Mouse (Mus musculus) kidney, embryonic 15.5 days (tissue): ENCODE results near the gene Cryab. TPM values are rescaled to one million over a fixed set of nuclear protein-coding genes. Genes with fewer than 3 reads are reported as not detected.
A peak's percentile ranks its signal among the peaks of the same experiment; 100 is the strongest.

Source experiments
- ATAC-seq: fragments of 200-750 bp; cut with Nextera tagmentation; replicated peaks from 2 replicates; pipeline ENCODE4 v1.8.0; 2017; ENCODE audit warnings: moderate TSS enrichment; ENCODE audit not compliant: low FRiP score
- H3K27ac ChIP-seq: fragments of 300-500 bp; sonication (generic); 2 replicates; pipeline ENCODE4 v1.5.1; 2015; ENCODE audit warnings: mild to moderate bottlenecking, inconsistent platforms
- H3K27me3 ChIP-seq: fragments of 300-500 bp; sonication (generic); 2 replicates; pipeline ENCODE4 v1.6.1; 2015; ENCODE audit warnings: inconsistent platforms
- H3K36me3 ChIP-seq: fragments of 300-500 bp; sonication (generic); 2 replicates; pipeline ENCODE4 v1.6.1; 2015; ENCODE audit warnings: inconsistent platforms
- H3K4me1 ChIP-seq: fragments of 300-500 bp; sonication (generic); 2 replicates; pipeline ENCODE4 v1.6.1; 2015; ENCODE audit warnings: inconsistent platforms
- H3K4me2 ChIP-seq: fragments of 300-500 bp; sonication (generic); 2 replicates; pipeline ENCODE4 v1.6.1; 2015; ENCODE audit warnings: moderate library complexity, mild to moderate bottlenecking, inconsistent platforms
- H3K4me3 ChIP-seq: fragments of 300-500 bp; sonication (generic); replicated peaks from 2 replicates; pipeline ENCODE4 v1.5.1; 2015; ENCODE audit warnings: mild to moderate bottlenecking, inconsistent platforms
- H3K9ac ChIP-seq: fragments of 300-500 bp; sonication (generic); 2 replicates; pipeline ENCODE4 v1.6.1; 2015; ENCODE audit warnings: mild to moderate bottlenecking, inconsistent platforms
- H3K9me3 ChIP-seq: fragments of 300-500 bp; sonication (generic); replicated peaks from 2 replicates; pipeline ENCODE4 v1.6.1; 2016; ENCODE audit warnings: inconsistent platforms
- WGBS: fragments of 180-500 bp; shearing (Covaris S2); methylation state at CpG from one replicate; pipeline ENCODE4 v1.1.7; 2015; ENCODE audit warnings: mixed read lengths; 5-methylcytosine and 5-hydroxymethylcytosine counted together
- polyA plus RNA-seq: library from polyadenylated mRNA; unstranded; fragments of >200 nt; fragmentation: Nextera tagmentation; extraction: Ambion mirVana; gene quantifications from 2 replicates; pipeline ENCODE4 v1.2.1, GENCODE M21; 2015

The Cryab gene
- polyA plus RNA-seq, 1 experiment from 2014 or later: 53.1 TPM

DNA sequence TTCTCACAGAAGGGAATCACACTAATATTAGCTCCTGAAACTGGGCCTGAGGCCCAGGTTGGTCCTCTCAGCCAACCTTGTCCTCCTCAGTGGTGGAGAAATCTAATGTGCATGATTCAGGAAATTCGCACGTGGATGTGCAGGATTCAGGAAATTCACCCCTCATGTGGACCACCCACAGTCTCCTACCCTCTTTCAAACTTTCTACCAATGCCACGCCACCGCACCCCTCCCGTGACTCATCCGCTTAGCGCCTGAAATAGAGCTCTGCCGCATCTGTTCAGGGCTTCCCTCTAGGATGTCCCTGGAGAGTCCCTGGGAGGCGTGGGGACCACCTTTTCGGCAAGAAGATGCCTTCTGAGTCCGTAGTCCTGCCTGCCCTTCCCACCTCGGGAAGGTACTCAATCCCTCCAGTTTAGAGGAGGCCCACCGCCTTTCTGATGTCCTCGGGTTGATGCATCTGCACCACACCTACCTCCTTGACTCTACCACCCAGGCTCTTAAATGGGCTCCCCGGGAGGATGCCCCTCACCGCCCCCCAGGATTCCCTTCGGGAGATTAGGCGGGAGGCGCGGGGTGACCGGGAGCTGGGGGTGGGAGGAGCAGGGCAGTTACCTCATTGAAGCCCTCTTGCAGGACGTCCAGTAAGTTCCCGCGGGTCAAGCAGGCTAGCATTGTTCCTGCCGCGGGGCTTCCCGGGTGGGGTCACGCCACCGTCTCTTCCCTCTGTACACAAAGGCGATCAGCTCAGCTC lies 23.8 kb upstream of the Cryab start:
- H3K4me2 ChIP-seq: peak overlapping the region; percentile 91
- H3K9ac ChIP-seq: peak overlapping the region; percentile 57
- peak overlapping the region; percentile 68 for H3K4me3 ChIP-seq
- WGBS: 3% methylated on average over 30 of the region's 30 CpGs
- H3K27me3 ChIP-seq: no peaks in the 10 kb centered on the region
- peaks cover 30% of the 10 kb centered on the region for H3K4me1 ChIP-seq
- H3K27ac ChIP-seq: peak overlapping the region; percentile 9; the same call in 1 of the 2 replicates
- H3K36me3 ChIP-seq: no peaks in the 10 kb centered on the region
- ATAC-seq: no peak; the same call in 1 of the 2 replicates
- no peaks in the 10 kb centered on the region for H3K9me3 ChIP-seq

GRCm38 (mm10) chr9:50727925-50728651 lies 23.0 kb upstream of the Cryab start:
- H3K9me3 ChIP-seq: no peaks in the 10 kb centered on the region
- H3K4me2 ChIP-seq: peak overlapping the region; percentile 91
- no peaks in the 10 kb centered on the region for H3K27me3 ChIP-seq
- peaks cover 30% of the 10 kb centered on the region for H3K4me1 ChIP-seq
- peak; percentile 94 for ATAC-seq
- H3K9ac ChIP-seq: peak overlapping the region; percentile 57
- WGBS: under 1% methylated on average over 45 of the region's 45 CpGs
- peak overlapping the region; percentile 68 for H3K4me3 ChIP-seq
- no peaks in the 10 kb centered on the region for H3K36me3 ChIP-seq
- peak overlapping the region; percentile 9; the same call in 1 of the 2 replicates for H3K27ac ChIP-seq

- no peak overlapping the region for H3K9ac ChIP-seq
- peaks cover 26% of the 10 kb centered on the region for H3K4me1 ChIP-seq
- H3K4me2 ChIP-seq: no peak overlapping the region
- H3K36me3 ChIP-seq: no peaks in the 10 kb centered on the region
- no peak overlapping the region for H3K4me3 ChIP-seq
- no peaks in the 10 kb centered on the region for H3K9me3 ChIP-seq
- no peaks in the 10 kb centered on the region for H3K27me3 ChIP-seq
- H3K27ac ChIP-seq: no peak overlapping the region
- no peak for ATAC-seq
- 32% methylated on average over 4 of the region's 4 CpGs for WGBS
These were observed 21.5 kb upstream of the Cryab start for GRCm38 (mm10) chr9:50729600-50729999.

- Histone ChIP-seq H3K27me3 (no peaks in the 10 kb centered on the region), H3K4me2 (no peak overlapping the region), H3K4me3 (no peak overlapping the region), H3K36me3 (no peaks in the 10 kb centered on the region), H3K4me1 (peaks cover 8% of the 10 kb centered on the region), H3K9me3 (no peaks in the 10 kb centered on the region), H3K27ac (no peak overlapping the region), H3K9ac (no peak overlapping the region)
- no peak for ATAC-seq
- WGBS: 17% methylated on average over 4 of the region's 4 CpGs
These were observed 18.6 kb upstream of the Cryab start for GRCm38 (mm10) chr9:50732560-50732959.

DNA sequence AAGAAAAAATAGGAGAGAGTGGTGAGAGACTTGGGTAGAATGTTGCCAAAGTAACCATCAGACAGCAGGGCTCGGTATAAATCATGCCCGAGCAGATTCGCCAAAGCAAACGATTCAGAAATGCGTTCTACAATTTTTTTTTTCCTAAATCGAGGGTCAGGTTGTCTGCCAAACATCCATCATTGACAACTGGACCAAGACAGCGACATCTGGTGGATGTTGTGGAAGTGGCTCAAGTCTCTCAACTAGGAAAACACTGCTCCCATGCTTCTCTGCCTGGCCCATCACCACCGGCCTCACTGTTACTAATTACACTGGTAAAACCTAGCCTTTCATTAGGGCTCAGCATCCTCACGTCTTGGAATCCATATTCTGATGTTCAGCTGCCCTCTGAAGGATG lies 16.1 kb upstream of the Cryab start:
- Histone ChIP-seq H3K27me3 (peaks cover 3% of the 10 kb centered on the region; the same call in 1 of the 2 replicates), H3K36me3 (no peaks in the 10 kb centered on the region), H3K9me3 (no peaks in the 10 kb centered on the region), H3K4me3 (no peak overlapping the region), H3K27ac (no peak overlapping the region), H3K4me1 (peaks cover 13% of the 10 kb centered on the region), H3K9ac (no peak overlapping the region), H3K4me2 (0 out of 2 replicates have a peak overlapping the region, but pooled peaks have one; percentile 17)
- no peak for ATAC-seq
- 1% methylated on average over 9 of the region's 9 CpGs for WGBS

DNA sequence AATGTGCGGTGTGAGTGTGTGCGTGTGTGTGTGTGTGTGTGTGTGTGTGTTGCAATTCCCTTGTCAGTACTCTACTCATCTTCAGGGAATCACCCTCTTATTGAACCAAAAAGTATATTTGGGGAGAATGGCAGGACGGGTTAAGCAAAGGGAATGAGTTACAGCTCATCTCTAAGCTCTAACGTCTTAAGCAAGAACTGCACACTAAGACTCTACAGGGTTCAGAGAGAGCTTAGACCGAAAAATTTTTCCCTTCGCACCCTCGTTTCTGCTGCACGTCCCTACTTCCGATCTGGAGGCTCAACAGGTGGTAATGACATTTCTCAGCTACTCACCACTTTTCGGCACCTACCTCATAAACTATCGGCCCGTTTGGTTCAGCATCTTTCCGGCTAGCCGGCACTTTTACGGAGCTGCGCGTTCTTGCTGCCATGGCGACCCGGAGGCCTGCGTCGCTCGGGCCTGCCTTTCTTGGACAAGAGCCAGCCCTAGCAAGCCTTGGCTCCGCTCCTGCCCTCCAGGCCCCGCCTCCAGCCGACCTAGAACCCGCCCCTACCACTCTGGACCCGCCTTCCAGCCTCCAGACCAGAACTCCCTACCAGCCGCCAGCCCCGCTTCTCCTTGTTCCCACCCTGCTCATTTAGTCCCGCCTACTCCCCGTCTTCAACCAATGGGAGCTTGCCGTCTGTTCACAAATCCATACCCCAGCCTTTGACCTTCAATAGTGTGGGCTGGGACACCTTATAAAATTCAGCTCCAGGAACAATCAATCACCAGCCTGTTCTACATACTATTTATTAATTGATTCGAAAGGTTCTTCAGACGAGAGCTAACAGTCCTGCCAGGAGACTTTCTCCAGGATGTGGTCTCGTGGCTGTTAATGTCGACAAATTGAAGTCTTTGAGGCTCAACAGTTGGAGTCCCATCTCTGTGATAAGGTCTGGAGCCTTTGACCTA lies 11.9 kb upstream of the Cryab start, which contains the start of gene Dixdc1:
TSS of gene Dixdc1 (minus strand) at position 604 of the 957 bp plus-strand sequence.
- H3K27ac ChIP-seq: peak within 1 kb of the TSS; percentile 1; the same call in 1 of the 2 replicates
- peaks cover 13% of the 10 kb centered on the region for H3K4me1 ChIP-seq

GRCm38 (mm10) chr9:50740867-50741784 lies 10.0 kb upstream of the Cryab start:
- Histone ChIP-seq H3K4me3 (no peak overlapping the region), H3K9ac (no peak overlapping the region), H3K27ac (no peak overlapping the region), H3K27me3 (peaks cover 3% of the 10 kb centered on the region; the same call in 1 of the 2 replicates), H3K36me3 (no peaks in the 10 kb centered on the region), H3K4me2 (no peak overlapping the region), H3K9me3 (no peaks in the 10 kb centered on the region), H3K4me1 (peaks cover 13% of the 10 kb centered on the region)
- WGBS: 82% methylated on average over 14 of the region's 14 CpGs
- ATAC-seq: no peak

More for the DNA sequence above, 11.9 kb upstream of the Cryab start, which contains the start of gene Dixdc1:
- Histone ChIP-seq H3K4me3 (peak within 1 kb of the TSS; percentile 41), H3K4me2 (peak within 1 kb of the TSS; percentile 66), H3K9ac (peak within 1 kb of the TSS; percentile 23; the same call in 1 of the 2 replicates), H3K27me3 (peaks cover 3% of the 10 kb centered on the region; the same call in 1 of the 2 replicates), H3K36me3 (no peaks in the 10 kb centered on the region), H3K9me3 (no peaks in the 10 kb centered on the region)
- 13% methylated on average over 36 of the region's 36 CpGs for WGBS
- peak; percentile 99 for ATAC-seq

- ATAC-seq: no peak
- Histone ChIP-seq H3K27ac (no peak overlapping the region), H3K27me3 (peaks cover 3% of the 10 kb centered on the region; the same call in 1 of the 2 replicates), H3K4me3 (no peak overlapping the region), H3K9me3 (no peaks in the 10 kb centered on the region), H3K36me3 (no peaks in the 10 kb centered on the region), H3K4me2 (no peak overlapping the region), H3K9ac (no peak overlapping the region), H3K4me1 (peaks cover 17% of the 10 kb centered on the region)
- 83% methylated on average over 3 of the region's 3 CpGs for WGBS
These were observed 8.9 kb upstream of the Cryab start for GRCm38 (mm10) chr9:50742261-50742660.

GRCm38 (mm10) chr9:50742744-50743143 lies 8.4 kb upstream of the Cryab start:
- Histone ChIP-seq H3K9me3 (no peaks in the 10 kb centered on the region), H3K9ac (no peak overlapping the region), H3K27me3 (peaks cover 2% of the 10 kb centered on the region; the same call in 1 of the 2 replicates), H3K36me3 (no peaks in the 10 kb centered on the region), H3K4me1 (peaks cover 17% of the 10 kb centered on the region), H3K27ac (no peak overlapping the region), H3K4me2 (no peak overlapping the region), H3K4me3 (no peak overlapping the region)
- 77% methylated on average over 2 of the region's 2 CpGs for WGBS
- no peak for ATAC-seq

DNA sequence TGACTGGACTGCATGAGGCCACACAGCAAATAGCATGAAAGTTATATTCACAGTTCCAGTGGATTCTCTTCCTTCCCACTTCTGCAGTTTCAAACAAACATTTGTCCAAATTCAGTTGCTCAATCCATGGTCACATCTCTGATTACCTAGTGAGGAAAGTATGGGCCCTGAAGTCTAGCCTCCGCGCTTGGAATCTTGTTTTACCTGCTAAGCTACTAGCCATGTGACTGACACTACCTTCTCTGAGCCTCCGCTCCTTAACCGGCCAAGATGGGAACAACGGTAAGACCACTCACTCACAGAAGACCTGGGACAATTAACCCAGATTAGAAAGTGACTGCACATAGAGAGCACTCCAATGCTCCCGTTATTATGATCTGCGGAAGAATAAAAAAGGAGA lies 5.3 kb upstream of the Cryab start:
- H3K36me3 ChIP-seq: no peaks in the 10 kb centered on the region
- peak; percentile 62; the same call in 1 of the 2 replicates for ATAC-seq
- H3K9me3 ChIP-seq: no peaks in the 10 kb centered on the region
- H3K4me2 ChIP-seq: peak overlapping the region; percentile 77
- peak overlapping the region; percentile 60 for H3K9ac ChIP-seq
- 12% methylated on average over 7 of the region's 7 CpGs for WGBS
- H3K4me3 ChIP-seq: peak overlapping the region; percentile 54
- no peaks in the 10 kb centered on the region for H3K27me3 ChIP-seq
- 0 out of 2 replicates have a peak, but pooled peaks cover 4% of the 10 kb centered on the region for H3K4me1 ChIP-seq
- H3K27ac ChIP-seq: peak overlapping the region; percentile 89
